Mouse (Mus musculus): ENCODE data around the gene Gm43720. TPM values are rescaled to one million over a fixed set of nuclear protein-coding genes. Genes with fewer than 3 reads are reported as not detected.

Gm43720 gene
- polyA plus RNA-seq, 1 experiment from 2014 or later, result not detected

GRCm38 (mm10) chr5:138262001-138262400 lies 17.8 kb downstream of the Gm43720 start:
- 72% methylated on average over 4 of the region's 4 CpGs for WGBS
- peaks cover 53% of the 10 kb centered on the region for H3K36me3 ChIP-seq (ENCODE audit: control insufficient read depth, insufficient read depth, low read length)
- H3K4me3 ChIP-seq (ENCODE audit: control insufficient read depth in 1 of 2, insufficient read depth in 1 of 2, low read depth in 1 of 2, low read length in 2 of 2), result no peak overlapping the region
- no peak overlapping the region; the same call in 1 of the 2 replicates for H3K9ac ChIP-seq (ENCODE audit: low read length)
- H3K9me3 ChIP-seq (ENCODE audit: control insufficient read depth, low read length), result no peaks in the 10 kb centered on the region
- peak overlapping the region; percentile 94; the same call in 1 of the 2 replicates for H3K4me2 ChIP-seq (ENCODE audit: low read length)
- no peak for ATAC-seq (ENCODE audit: insufficient number of reproducible peaks, insufficient read depth, low FRiP score, low read depth)
- H3K27ac ChIP-seq (replicated peaks in 1 of 2; ENCODE audit: control insufficient read depth in 1 of 2, insufficient read depth in 1 of 2, low read depth in 2 of 2, low read length in 2 of 2), result no peak overlapping the region
- H3K27me3 ChIP-seq (ENCODE audit: control insufficient read depth, insufficient read depth, low read length), result no peaks in the 10 kb centered on the region
- peaks cover 20 to 39% of the 10 kb centered on the region in 2 experiments for H3K4me1 ChIP-seq (ENCODE audit: control insufficient read depth in 2 of 2, insufficient read depth in 2 of 2, low read length in 2 of 2)

DNA sequence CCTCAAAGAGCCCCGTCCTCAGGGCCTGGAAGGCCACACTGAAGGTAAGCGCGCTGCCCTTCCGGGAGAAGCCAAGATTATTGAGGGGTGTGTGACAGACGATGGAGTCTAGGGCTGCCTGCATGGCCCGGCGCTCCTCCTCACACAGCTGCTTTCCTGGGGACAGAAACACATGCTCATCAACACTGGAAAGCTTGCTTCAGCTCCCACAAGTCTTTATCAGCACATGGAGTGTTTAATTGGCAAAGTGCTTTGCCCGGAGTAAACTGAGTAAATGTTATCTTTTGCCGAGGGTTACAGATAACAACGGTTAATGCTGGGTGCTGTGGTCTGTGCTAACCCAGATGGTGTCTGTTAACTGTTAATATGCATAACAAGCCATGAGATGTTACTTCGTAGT lies 18.9 kb downstream of the Gm43720 start:
- Histone ChIP-seq H3K4me2 (ENCODE audit: low read length) (no peak overlapping the region), H3K4me3 (ENCODE audit: control insufficient read depth in 1 of 2, insufficient read depth in 1 of 2, low read depth in 1 of 2, low read length in 2 of 2) (no peak overlapping the region), H3K36me3 (ENCODE audit: control insufficient read depth, insufficient read depth, low read length) (peaks cover 46% of the 10 kb centered on the region), H3K27ac (replicated peaks in 1 of 2; ENCODE audit: control insufficient read depth in 1 of 2, insufficient read depth in 1 of 2, low read depth in 2 of 2, low read length in 2 of 2) (no peak overlapping the region), H3K9me3 (ENCODE audit: control insufficient read depth, low read length) (no peaks in the 10 kb centered on the region), H3K9ac (ENCODE audit: low read length) (no peak overlapping the region), H3K27me3 (ENCODE audit: control insufficient read depth, insufficient read depth, low read length) (no peaks in the 10 kb centered on the region), H3K4me1 (ENCODE audit: control insufficient read depth in 2 of 2, insufficient read depth in 2 of 2, low read length in 2 of 2) (peaks cover 24 to 39% of the 10 kb centered on the region in 2 experiments)
- WGBS, result 49% methylated on average over 11 of the region's 11 CpGs
- no peak for ATAC-seq (ENCODE audit: insufficient number of reproducible peaks, insufficient read depth, low FRiP score, low read depth)

GRCm38 (mm10) chr5:138260051-138260450 lies 19.7 kb downstream of the Gm43720 start:
- Histone ChIP-seq H3K9ac (ENCODE audit: low read length) (peak overlapping the region; percentile 30; the same call in 1 of the 2 replicates), H3K4me2 (ENCODE audit: low read length) (no peak overlapping the region), H3K27ac (replicated peaks in 1 of 2; ENCODE audit: control insufficient read depth in 1 of 2, insufficient read depth in 1 of 2, low read depth in 2 of 2, low read length in 2 of 2) (no peak overlapping the region), H3K4me3 (ENCODE audit: control insufficient read depth in 1 of 2, insufficient read depth in 1 of 2, low read depth in 1 of 2, low read length in 2 of 2) (no peak overlapping the region), H3K9me3 (ENCODE audit: control insufficient read depth, low read length) (no peaks in the 10 kb centered on the region), H3K27me3 (ENCODE audit: control insufficient read depth, insufficient read depth, low read length) (no peaks in the 10 kb centered on the region), H3K4me1 (ENCODE audit: control insufficient read depth in 2 of 2, insufficient read depth in 2 of 2, low read length in 2 of 2) (peaks cover 24 to 40% of the 10 kb centered on the region in 2 experiments), H3K36me3 (ENCODE audit: control insufficient read depth, insufficient read depth, low read length) (peaks cover 43% of the 10 kb centered on the region)
- no peak for ATAC-seq (ENCODE audit: insufficient number of reproducible peaks, insufficient read depth, low FRiP score, low read depth)
- WGBS, result 43% methylated on average over 10 of the region's 10 CpGs

DNA sequence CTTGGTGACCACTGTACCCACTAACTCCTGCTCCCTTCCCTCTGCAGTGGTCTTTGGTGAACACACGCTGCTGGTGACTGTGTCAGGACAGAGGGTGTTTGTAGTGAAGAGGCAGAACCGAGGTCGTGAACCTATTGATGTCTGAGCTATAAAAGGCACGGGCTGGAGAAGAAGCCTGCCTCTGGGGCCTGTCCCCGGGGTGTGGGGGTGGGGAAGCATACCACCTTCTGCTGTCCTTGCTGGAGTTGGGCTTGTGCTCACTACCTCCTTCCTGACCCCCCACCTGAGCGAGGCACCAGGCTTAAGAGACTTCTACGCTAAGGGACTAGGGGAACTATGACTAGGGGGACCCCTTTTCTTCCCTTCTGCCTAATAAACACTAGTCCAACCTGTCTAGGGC lies 20.8 kb downstream of the Gm43720 start:
- Histone ChIP-seq H3K9ac (ENCODE audit: low read length) (0 out of 2 replicates have a peak overlapping the region, but pooled peaks have one; percentile 11), H3K4me1 (ENCODE audit: control insufficient read depth in 2 of 2, insufficient read depth in 2 of 2, low read length in 2 of 2) (peaks cover 26 to 38% of the 10 kb centered on the region in 2 experiments), H3K27me3 (ENCODE audit: control insufficient read depth, insufficient read depth, low read length) (no peaks in the 10 kb centered on the region), H3K9me3 (ENCODE audit: control insufficient read depth, low read length) (no peaks in the 10 kb centered on the region), H3K4me3 (ENCODE audit: control insufficient read depth in 1 of 2, insufficient read depth in 1 of 2, low read depth in 1 of 2, low read length in 2 of 2) (no peak overlapping the region), H3K27ac (replicated peaks in 1 of 2; ENCODE audit: control insufficient read depth in 1 of 2, insufficient read depth in 1 of 2, low read depth in 2 of 2, low read length in 2 of 2) (peak overlapping the region in 1 of 2 experiments; percentile 9; a peak in 1 of 4 replicates), H3K4me2 (ENCODE audit: low read length) (no peak overlapping the region), H3K36me3 (ENCODE audit: control insufficient read depth, insufficient read depth, low read length) (peaks cover 43% of the 10 kb centered on the region)
- WGBS, result 42% methylated on average over 7 of the region's 7 CpGs
- no peak for ATAC-seq (ENCODE audit: insufficient number of reproducible peaks, insufficient read depth, low FRiP score, low read depth)

GRCm38 (mm10) chr5:138258542-138258941 lies 21.2 kb downstream of the Gm43720 start:
- Histone ChIP-seq H3K4me3 (ENCODE audit: control insufficient read depth in 1 of 2, insufficient read depth in 1 of 2, low read depth in 1 of 2, low read length in 2 of 2) (no peak overlapping the region), H3K4me2 (ENCODE audit: low read length) (no peak overlapping the region), H3K27ac (replicated peaks in 1 of 2; ENCODE audit: control insufficient read depth in 1 of 2, insufficient read depth in 1 of 2, low read depth in 2 of 2, low read length in 2 of 2) (0 out of 4 replicates have a peak overlapping the region, but pooled peaks of 1 of the 2 experiments have one; percentile 9), H3K4me1 (ENCODE audit: control insufficient read depth in 2 of 2, insufficient read depth in 2 of 2, low read length in 2 of 2) (peaks cover 26 to 38% of the 10 kb centered on the region in 2 experiments), H3K36me3 (ENCODE audit: control insufficient read depth, insufficient read depth, low read length) (peaks cover 43% of the 10 kb centered on the region), H3K9me3 (ENCODE audit: control insufficient read depth, low read length) (no peaks in the 10 kb centered on the region), H3K9ac (ENCODE audit: low read length) (no peak overlapping the region), H3K27me3 (ENCODE audit: control insufficient read depth, insufficient read depth, low read length) (no peaks in the 10 kb centered on the region)
- WGBS, result 53% methylated on average over 6 of the region's 6 CpGs
- ATAC-seq (ENCODE audit: insufficient number of reproducible peaks, insufficient read depth, low FRiP score, low read depth), result no peak

GRCm38 (mm10) chr5:138258078-138258477 lies 21.7 kb downstream of the Gm43720 start:
- Histone ChIP-seq H3K4me2 (ENCODE audit: low read length) (no peak overlapping the region), H3K9me3 (ENCODE audit: control insufficient read depth, low read length) (no peaks in the 10 kb centered on the region), H3K27me3 (ENCODE audit: control insufficient read depth, insufficient read depth, low read length) (no peaks in the 10 kb centered on the region), H3K36me3 (ENCODE audit: control insufficient read depth, insufficient read depth, low read length) (peaks cover 43% of the 10 kb centered on the region), H3K9ac (ENCODE audit: low read length) (no peak overlapping the region), H3K4me1 (ENCODE audit: control insufficient read depth in 2 of 2, insufficient read depth in 2 of 2, low read length in 2 of 2) (peaks cover 25 to 36% of the 10 kb centered on the region in 2 experiments), H3K4me3 (ENCODE audit: control insufficient read depth in 1 of 2, insufficient read depth in 1 of 2, low read depth in 1 of 2, low read length in 2 of 2) (no peak overlapping the region), H3K27ac (replicated peaks in 1 of 2; ENCODE audit: control insufficient read depth in 1 of 2, insufficient read depth in 1 of 2, low read depth in 2 of 2, low read length in 2 of 2) (no peak overlapping the region)
- WGBS, result 93% methylated on average over 3 of the region's 3 CpGs
- ATAC-seq (ENCODE audit: insufficient number of reproducible peaks, insufficient read depth, low FRiP score, low read depth), result no peak

DNA sequence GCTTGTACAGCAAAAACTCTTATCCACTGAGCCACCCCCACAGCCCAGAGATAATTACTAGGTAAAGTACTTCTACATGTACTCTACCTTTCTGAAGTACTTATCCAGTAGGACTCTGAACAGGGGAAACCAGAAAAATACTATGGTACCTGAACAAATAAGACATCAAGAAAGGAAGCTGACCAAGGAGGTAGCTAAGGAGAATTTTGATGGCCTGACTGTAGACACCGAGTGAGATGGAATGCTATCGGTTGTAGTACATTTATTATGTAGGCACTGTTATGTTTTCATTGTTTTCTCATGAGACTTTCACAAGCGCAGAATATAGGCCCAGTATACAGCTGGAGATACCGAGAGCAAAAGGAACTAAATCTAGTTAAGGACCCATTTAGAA lies 22.2 kb downstream of the Gm43720 start:
- Histone ChIP-seq H3K4me2 (ENCODE audit: low read length) (no peak overlapping the region), H3K27ac (replicated peaks in 1 of 2; ENCODE audit: control insufficient read depth in 1 of 2, insufficient read depth in 1 of 2, low read depth in 2 of 2, low read length in 2 of 2) (no peak overlapping the region), H3K27me3 (ENCODE audit: control insufficient read depth, insufficient read depth, low read length) (no peaks in the 10 kb centered on the region), H3K9me3 (ENCODE audit: control insufficient read depth, low read length) (no peaks in the 10 kb centered on the region), H3K4me1 (ENCODE audit: control insufficient read depth in 2 of 2, insufficient read depth in 2 of 2, low read length in 2 of 2) (peaks cover 20 to 31% of the 10 kb centered on the region in 2 experiments), H3K9ac (ENCODE audit: low read length) (no peak overlapping the region), H3K36me3 (ENCODE audit: control insufficient read depth, insufficient read depth, low read length) (peaks cover 43% of the 10 kb centered on the region), H3K4me3 (ENCODE audit: control insufficient read depth in 1 of 2, insufficient read depth in 1 of 2, low read depth in 1 of 2, low read length in 2 of 2) (no peak overlapping the region)
- WGBS, result 89% methylated on average over 4 of the region's 4 CpGs
- ATAC-seq (ENCODE audit: insufficient number of reproducible peaks, insufficient read depth, low FRiP score, low read depth), result no peak

DNA sequence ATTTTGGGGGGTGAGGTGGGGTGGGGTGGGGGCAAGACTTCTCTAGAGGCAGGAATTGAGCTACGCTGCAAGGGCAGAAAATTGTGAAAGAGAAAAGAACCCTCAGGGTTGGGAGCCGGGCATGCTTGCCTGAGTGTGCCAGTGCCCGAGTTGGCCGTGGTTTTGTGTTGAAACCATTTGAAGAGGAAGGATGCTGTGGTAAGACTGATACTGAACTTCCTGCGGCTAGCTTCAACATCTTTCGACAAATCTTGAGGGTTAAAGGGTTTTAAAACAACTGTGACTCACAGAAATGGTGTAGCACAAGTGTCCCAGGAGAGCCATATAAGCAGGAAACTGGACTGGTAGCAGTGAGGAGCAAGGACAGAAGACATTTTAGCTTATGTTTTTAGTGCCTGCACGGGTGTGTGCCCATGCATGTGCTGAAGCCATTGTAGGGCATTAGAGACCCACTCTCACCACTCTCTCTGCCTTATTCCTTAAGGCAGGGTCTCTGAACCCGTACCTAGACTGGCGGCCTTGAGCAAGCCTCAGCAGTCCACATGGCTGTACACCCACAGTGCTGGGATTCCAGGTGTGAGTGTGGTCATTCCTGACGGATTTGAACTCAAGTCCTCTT lies 22.7 kb downstream of the Gm43720 start:
- 82% methylated on average over 10 of the region's 10 CpGs for WGBS
- Histone ChIP-seq H3K4me3 (ENCODE audit: control insufficient read depth in 1 of 2, insufficient read depth in 1 of 2, low read depth in 1 of 2, low read length in 2 of 2) (no peak overlapping the region), H3K27me3 (ENCODE audit: control insufficient read depth, insufficient read depth, low read length) (no peaks in the 10 kb centered on the region), H3K9ac (ENCODE audit: low read length) (no peak overlapping the region), H3K9me3 (ENCODE audit: control insufficient read depth, low read length) (no peaks in the 10 kb centered on the region), H3K36me3 (ENCODE audit: control insufficient read depth, insufficient read depth, low read length) (peaks cover 39% of the 10 kb centered on the region), H3K27ac (replicated peaks in 1 of 2; ENCODE audit: control insufficient read depth in 1 of 2, insufficient read depth in 1 of 2, low read depth in 2 of 2, low read length in 2 of 2) (no peak overlapping the region), H3K4me2 (ENCODE audit: low read length) (no peak overlapping the region), H3K4me1 (ENCODE audit: control insufficient read depth in 2 of 2, insufficient read depth in 2 of 2, low read length in 2 of 2) (peaks cover 18 to 26% of the 10 kb centered on the region in 2 experiments)
- no peak for ATAC-seq (ENCODE audit: insufficient number of reproducible peaks, insufficient read depth, low FRiP score, low read depth)

Data from heart, embryonic 14.5 days (tissue).